Mouse (Mus musculus) CH12.LX (cell line): Measurements from ENCODE around the gene Grsf1.

Experiments used
- CTCF ChIP-seq, 2 experiments: IDR thresholded peaks in 1 of 2; conservative IDR thresholded peaks in 1 of 2; 2 replicates each; pipeline ENCODE4 v1.5.1; 2011 to 2012; ENCODE audit warnings: low read depth in 2 of 2, low read length in 2 of 2, improper control_type of control experiment in 1 of 2, inconsistent platforms in 1 of 2, mild to moderate bottlenecking in 1 of 2, moderate library complexity in 1 of 2
- ELF1 ChIP-seq: IDR thresholded peaks from 2 replicates; pipeline ENCODE4 v1.6.1; 2014; ENCODE audit warnings: low read depth, mild to moderate bottlenecking, inconsistent platforms, low read length, improper control_type of control experiment
- POLR2A ChIP-seq: IDR thresholded peaks from 2 replicates; pipeline ENCODE4 v1.6.1; 2011; ENCODE audit warnings: low read depth, mild to moderate bottlenecking, improper control_type of control experiment, low read length
- USF1 ChIP-seq: IDR thresholded peaks from 2 replicates; pipeline ENCODE4 v1.6.1; 2014; ENCODE audit warnings: low read depth, mild to moderate bottlenecking, inconsistent platforms, low read length, improper control_type of control experiment

DNA sequence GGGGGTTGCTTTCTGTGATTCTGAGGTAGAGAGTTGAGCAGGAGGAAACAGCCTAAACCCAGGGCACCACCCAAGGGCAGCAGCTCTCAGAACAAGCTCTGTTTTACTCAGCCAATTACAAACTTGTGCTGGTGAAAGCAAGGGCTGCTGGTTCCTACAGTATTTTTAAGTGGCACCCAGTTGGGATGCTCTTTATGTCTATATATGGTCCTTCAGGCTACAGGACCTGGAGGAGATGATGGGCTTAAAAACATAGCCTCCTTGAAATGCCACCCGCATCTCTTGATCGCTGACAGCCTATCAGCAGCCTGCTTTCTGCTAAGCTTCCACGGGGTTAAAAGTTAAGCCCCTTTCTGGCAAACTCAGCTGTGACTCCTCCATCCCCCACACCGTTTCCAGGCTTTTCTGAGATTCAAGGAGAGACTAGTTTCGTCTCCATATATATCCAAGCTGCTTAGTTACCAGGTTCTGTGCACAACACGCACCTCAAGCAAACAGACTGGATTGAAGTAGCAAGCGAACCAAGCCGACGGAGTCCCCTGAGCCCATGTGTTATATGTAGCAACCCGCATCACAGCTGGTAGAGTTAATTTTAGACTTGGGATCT is 35.8 kb upstream of the Grsf1 start:
- TF ChIP-seq USF1 (no peak), ELF1 (no peak), POLR2A (no peak), CTCF (conservative IDR thresholded peaks at IDR 0.05 in 1 of 2, IDR thresholded peaks at IDR 0.05 in 1 of 2; ENCODE audit: low read depth in 2 of 2, low read length in 2 of 2) (no peak)
